Mouse (Mus musculus): Measurements from ENCODE around the gene Selenbp2.
"Not testable (repeated sequence)": the region's sequence is repeated elsewhere in the genome, so short reads cannot be mapped to it uniquely, and the experiment has no call there.

Gene Selenbp2

DNA sequence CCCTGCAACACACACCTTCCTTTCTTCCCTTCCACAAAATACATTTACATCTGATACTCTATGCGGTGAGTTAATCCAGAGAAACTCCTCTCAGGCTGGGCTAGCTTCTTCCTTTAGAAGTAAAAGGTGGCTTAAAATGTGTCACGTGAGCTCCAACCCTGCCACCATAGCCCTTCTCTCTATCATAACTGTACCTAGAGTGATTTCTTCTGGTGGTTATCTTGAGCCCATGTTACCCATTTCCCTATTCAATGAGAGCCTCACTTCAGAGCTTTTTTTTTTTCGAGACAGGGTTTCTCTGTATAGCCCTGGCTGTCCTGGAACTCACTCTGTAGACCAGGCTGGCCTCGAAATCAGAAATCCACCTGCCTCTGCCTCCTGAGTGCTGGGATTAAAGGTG, 1.7 kb upstream of the Selenbp2 start:
- not testable (repeated sequence) for DNase-seq (ENCODE audit: low read depth, low spot score)

DNA sequence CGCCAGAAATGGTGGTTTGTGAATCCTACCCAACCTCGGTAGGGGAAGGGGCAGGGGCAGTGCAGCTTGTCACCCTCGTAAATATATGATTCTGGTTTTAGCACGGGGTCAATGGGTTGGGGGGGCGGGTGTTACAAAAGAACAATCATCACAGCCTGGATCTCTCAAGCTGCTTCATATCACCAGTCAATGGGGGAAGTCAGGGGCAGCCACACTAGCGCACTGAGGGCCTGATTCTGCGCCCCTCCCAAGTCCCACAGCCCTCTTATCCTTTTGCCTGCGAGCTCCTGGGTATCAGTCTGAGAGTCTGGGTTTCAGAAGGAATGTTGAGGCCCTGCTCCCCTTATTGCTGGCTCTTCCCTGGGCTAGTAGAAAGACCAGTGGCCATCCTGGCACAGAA, 518 bp downstream of the Selenbp2 start:
- not testable (repeated sequence) for DNase-seq (ENCODE audit: low read depth, low spot score)

DNA sequence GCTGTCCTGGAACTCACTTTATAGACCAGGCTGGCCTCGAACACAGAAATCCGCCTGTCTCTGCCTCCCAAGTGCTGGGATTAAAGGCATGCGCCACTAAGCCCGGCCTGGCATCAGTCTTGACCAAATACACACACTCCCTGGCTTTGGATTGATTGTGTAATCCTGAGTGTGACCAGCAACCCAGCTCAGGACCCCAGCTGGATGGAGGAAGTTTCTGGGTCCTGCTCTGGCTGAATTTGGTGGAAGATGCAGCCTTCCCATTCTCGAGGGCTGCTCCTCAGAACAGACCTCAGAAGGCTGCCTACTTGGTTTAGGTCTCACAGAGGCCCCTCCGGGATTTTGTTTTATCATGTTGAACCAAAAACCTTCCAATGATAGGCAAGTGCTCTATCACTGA, 2.2 kb downstream of the Selenbp2 start:
- not testable (repeated sequence) for DNase-seq (ENCODE audit: low read depth, low spot score)

DNA sequence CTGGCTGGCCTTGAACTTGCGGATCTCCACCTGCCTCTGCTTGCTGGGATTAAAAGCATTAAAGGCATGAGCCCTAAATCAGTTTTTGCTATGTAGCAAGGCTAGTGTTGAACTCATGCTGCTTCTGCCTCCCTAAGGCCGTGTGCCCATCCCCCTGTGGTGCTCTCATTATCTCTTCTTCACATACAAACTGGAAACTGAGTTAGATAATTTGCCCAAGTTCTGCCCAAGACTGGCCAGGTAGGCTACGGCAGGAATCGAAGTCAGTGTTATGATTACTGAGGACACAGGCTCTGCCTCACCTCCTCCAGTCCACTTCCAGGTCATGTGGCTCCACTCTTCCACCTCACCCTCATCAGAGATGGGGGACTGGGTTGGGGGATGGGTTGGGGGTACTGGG, 2.9 kb downstream of the Selenbp2 start:
- not testable (repeated sequence) for DNase-seq (ENCODE audit: low read depth, low spot score)

DNA sequence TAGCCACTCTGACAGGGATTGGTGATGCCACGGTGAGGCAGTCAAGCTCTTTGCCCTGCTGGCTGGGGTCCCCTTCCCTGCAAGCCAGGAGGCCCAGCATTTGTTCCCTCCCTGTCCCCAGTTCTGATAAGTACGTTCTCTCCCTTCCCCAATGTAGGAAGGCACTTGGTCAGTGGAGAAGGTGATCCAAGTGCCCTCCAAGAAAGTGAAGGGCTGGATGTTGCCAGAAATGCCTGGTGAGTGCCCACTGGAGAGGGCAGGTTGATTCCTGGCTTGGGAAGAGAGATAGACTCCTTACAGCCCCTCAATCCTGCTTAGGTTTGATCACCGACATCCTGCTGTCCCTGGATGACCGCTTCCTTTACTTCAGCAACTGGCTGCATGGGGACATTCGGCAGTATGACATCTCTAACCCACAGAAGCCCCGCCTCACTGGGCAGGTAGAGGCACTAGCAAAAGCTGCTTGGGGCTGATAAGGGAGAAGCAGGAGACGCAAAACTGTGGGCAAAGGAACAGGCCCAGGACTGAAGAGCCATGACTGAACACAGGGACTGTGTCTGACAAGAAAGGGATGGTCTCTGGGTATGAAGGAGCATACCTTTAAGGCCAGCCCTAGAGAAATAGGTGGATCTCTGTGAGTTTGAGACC, 8.9 kb downstream of the Selenbp2 start:
- not testable (repeated sequence) for DNase-seq (ENCODE audit: low read depth, low spot score)

DNA sequence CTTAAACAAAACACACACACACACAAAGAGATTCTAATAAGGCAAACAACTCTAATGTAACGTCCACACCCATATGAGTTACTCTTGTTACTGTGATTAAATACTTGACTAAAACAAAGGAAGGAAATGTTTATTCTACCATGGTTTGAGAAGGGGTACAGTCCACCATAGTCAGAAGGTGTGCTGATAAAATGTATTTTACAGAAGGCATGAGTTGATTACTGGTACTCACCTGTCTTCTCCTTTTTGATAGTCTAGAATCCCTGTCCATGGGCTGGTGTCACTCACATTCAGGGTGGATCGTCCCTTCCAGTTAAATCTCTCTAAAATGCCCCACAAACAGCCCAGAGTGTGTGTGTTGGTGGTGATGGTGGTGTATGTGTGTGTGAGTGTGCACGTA, 9.5 kb downstream of the Selenbp2 start:
- no peak for DNase-seq (ENCODE audit: low read depth, low spot score)

DNA sequence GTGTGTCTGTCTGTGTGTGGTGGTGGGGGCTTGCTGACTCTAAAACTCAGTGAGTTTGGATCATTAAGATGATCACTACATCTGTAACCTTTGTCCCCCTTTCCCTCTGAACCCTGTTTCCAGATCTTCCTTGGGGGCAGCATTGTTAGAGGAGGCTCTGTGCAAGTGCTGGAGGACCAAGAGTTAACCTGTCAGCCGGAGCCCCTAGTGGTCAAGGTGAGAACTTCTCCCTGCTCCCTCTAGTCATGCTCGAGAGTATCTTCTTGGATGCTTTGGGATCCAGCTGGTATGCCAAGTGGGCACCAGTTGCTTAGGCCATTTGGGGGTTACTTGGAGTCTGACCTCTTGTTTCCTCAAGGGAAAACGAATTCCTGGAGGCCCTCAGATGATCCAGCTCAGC, 10.0 kb downstream of the Selenbp2 start:
- not testable (repeated sequence) for DNase-seq (ENCODE audit: low read depth, low spot score)

DNA sequence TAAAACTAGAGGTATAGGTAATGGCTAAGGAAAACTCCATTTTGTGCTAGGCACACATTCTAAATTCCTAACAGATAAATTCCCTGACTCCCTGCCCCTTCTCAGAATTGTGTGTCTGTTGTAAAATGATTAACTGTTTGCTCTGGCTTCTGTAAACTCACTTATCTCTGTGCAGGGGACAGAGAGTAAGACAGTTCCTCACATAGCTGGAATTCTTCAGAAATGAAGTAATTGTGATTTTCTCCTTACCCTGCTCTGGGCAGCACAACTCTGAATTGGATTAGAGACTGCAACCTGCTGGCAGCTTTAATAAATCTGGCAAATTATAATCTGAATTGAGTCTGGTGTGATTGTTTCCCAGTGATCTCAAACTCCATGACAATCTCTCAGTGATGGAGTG, 17.2 kb downstream of the Selenbp2 start:
- DNase-seq (ENCODE audit: low read depth, low spot score) = not testable (repeated sequence)

DNA sequence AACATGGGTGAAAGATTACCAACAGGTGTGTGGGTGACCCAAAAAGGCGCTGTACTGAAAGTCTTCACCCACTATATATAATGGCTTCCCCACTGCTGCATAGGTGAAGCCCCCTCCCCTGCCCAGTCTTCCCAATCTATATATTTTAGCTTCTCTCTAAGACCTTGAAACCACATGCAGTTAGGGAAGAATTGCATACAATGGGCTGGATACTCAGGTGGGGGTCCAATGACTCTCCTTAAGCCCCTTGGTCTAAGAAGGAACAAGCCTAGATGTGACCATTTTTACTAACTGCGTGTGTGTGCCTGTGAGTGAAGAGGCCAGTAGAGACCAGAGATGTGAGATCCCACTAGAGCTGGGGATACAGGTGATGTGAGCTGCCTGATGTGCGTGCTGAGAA, 20.1 kb downstream of the Selenbp2 start:
- not testable (repeated sequence) for DNase-seq (ENCODE audit: low read depth, low spot score)

DNA sequence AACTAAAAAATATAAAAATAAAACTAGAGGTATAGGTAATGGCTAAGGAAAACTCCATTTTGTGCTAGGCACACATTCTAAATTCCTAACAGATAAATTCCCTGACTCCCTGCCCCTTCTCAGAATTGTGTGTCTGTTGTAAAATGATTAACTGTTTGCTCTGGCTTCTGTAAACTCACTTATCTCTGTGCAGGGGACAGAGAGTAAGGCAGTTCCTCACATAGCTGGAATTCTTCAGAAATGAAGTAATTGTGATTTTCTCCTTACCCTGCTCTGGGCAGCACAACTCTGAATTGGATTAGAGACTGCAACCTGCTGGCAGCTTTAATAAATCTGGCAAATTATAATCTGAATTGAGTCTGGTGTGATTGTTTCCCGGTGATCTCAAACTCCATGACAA, 24.9 kb downstream of the Selenbp2 start:
- DNase-seq (ENCODE audit: low read depth, low spot score) = not testable (repeated sequence)

DNA sequence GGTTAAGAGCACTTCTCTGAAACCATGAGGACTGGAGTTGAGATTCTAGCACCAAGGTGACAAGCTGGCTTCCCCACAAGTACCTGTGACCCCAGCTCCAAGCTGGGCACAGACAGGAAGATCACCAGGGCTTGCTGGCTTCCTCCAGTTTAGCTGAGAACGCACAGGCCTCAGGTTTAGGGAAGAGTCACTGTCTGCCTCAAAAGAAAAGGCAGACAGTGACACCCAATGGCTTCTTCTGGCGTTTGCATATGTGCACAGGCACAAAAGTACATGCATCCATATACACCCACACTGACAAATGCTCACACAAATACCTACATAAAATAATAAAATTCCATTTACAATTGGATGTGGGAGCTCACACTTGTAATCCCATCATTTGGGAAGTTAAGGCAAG, 30.3 kb downstream of the Selenbp2 start:
- not testable (repeated sequence) for DNase-seq (ENCODE audit: low read depth, low spot score)

DNA sequence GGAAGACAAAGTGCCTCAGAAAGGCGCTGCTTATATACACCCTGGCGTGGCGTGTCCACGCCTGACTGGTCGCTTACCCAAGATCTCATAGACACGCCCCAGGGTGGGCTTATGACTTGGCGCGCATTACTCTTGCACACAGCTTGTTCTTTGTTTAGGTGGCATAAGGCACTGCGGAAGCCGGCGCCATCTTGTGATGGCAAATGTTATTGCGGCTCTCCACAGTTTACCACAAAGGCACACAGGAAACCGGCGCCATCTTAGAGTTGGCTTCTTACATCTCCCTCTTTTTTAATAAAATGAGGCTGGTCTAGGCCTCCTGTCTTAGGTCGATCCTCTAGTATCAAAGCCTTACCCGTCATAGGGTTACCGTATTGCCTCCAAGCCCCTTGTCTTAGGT, 52.3 kb downstream of the Selenbp2 start:
- DNase-seq (ENCODE audit: low read depth, low spot score) = no peak
